Mouse (Mus musculus) hindbrain, embryonic 12.5 days (tissue): ENCODE measurements around the gene Pik3c2g. TPM values are rescaled to one million over a fixed set of nuclear protein-coding genes. Genes with fewer than 3 reads are reported as not detected.

ENCODE experiments used
- ATAC-seq: fragments of 200-750 bp; cut with Nextera tagmentation; 2 replicates; pipeline ENCODE4 v1.8.0; 2017; ENCODE audit warnings: moderate TSS enrichment; ENCODE audit not compliant: low FRiP score
- H3K27ac ChIP-seq: fragments of 300-500 bp; sonication (generic); 2 replicates; pipeline ENCODE4 v1.5.1; 2016; ENCODE audit warnings: mild to moderate bottlenecking
- H3K27me3 ChIP-seq: fragments of 300-500 bp; sonication (generic); 2 replicates; pipeline ENCODE4 v1.6.1; 2016; ENCODE audit warnings: mild to moderate bottlenecking
- H3K36me3 ChIP-seq: fragments of 300-500 bp; sonication (generic); 2 replicates; pipeline ENCODE4 v1.6.1; 2016; ENCODE audit warnings: mild to moderate bottlenecking
- H3K4me1 ChIP-seq: fragments of 300-500 bp; sonication (generic); 2 replicates; pipeline ENCODE4 v1.6.1; 2016
- H3K4me2 ChIP-seq: fragments of 300-500 bp; sonication (generic); replicated peaks from 2 replicates; pipeline ENCODE4 v1.6.1; 2016; ENCODE audit warnings: mild to moderate bottlenecking
- H3K4me3 ChIP-seq: fragments of 300-500 bp; sonication (generic); 2 replicates; pipeline ENCODE4 v1.5.1; 2016; ENCODE audit warnings: mild to moderate bottlenecking
- H3K9ac ChIP-seq: fragments of 300-500 bp; sonication (generic); 2 replicates; pipeline ENCODE4 v1.6.1; 2016; ENCODE audit warnings: mild to moderate bottlenecking, moderate library complexity
- H3K9me3 ChIP-seq: fragments of 300-500 bp; sonication (generic); replicated peaks from 2 replicates; pipeline ENCODE4 v1.6.1; 2016; ENCODE audit warnings: mild to moderate bottlenecking
- WGBS: fragments of 180-500 bp; shearing (Covaris S2); methylation state at CpG from one replicate; pipeline ENCODE4 v1.1.7; 2016; 5-methylcytosine and 5-hydroxymethylcytosine counted together
- polyA plus RNA-seq: library from polyadenylated mRNA; unstranded; fragments of >200 nt; fragmentation: Nextera tagmentation; extraction: Ambion mirVana; gene quantifications from 2 replicates; pipeline ENCODE4 v1.2.1, GENCODE M21; 2016

Pik3c2g gene
- polyA plus RNA-seq, 1 experiment from 2014 or later: 0.39 TPM

DNA sequence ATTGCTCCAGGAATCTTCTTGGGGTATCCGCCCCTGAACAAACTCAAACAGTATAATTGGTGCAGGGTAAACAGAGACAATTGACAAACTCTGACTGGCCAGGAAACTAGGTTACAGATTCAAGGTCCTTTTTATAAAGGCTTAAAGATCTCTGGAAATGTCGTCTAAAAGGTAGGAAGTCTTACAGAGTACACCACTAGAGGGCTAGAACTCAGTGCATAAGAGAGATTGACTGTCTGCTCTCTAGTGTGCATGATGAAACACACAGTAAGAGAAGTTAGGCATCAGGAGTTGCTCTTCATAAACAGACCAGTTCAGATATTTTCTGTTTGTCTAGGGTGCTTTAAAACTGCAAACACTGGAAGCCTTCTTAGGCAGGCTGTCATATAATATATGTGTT lies 9.4 kb downstream of the Pik3c2g start:
- Histone ChIP-seq H3K27ac (no peak overlapping the region), H3K36me3 (no peaks in the 10 kb centered on the region), H3K9me3 (no peaks in the 10 kb centered on the region), H3K27me3 (no peaks in the 10 kb centered on the region; the same call in 1 of the 2 replicates), H3K4me2 (no peak overlapping the region), H3K4me3 (no peak overlapping the region), H3K9ac (no peak overlapping the region), H3K4me1 (no peaks in the 10 kb centered on the region)
- no peak for ATAC-seq
- WGBS: 51% methylated on average over 2 of the region's 2 CpGs

DNA sequence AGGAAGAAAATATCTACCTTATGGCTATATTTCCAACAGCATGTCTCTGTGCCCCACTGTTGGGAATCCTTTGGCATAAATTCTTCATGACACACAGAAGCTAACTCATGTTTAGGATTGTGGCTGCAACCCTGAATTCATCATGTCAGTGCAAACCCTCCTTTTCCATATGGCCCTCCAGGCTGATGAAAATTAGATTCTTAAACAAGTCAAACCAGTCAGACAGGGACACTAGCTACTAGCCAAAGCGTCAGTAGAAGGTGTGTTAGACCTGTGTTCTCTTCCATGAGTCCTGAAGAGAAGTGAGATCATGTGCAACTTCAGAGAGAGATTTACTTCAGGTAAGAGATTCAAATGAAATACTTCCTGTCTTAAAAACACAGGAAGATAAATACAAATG lies 12.2 kb downstream of the Pik3c2g start:
- Histone ChIP-seq H3K4me2 (no peak overlapping the region), H3K27me3 (no peaks in the 10 kb centered on the region), H3K36me3 (no peaks in the 10 kb centered on the region), H3K4me3 (no peak overlapping the region), H3K9ac (no peak overlapping the region), H3K9me3 (no peaks in the 10 kb centered on the region), H3K27ac (no peak overlapping the region), H3K4me1 (no peaks in the 10 kb centered on the region)
- no peak for ATAC-seq
- WGBS: 89% methylated on average over 1 of the region's 1 CpGs

DNA sequence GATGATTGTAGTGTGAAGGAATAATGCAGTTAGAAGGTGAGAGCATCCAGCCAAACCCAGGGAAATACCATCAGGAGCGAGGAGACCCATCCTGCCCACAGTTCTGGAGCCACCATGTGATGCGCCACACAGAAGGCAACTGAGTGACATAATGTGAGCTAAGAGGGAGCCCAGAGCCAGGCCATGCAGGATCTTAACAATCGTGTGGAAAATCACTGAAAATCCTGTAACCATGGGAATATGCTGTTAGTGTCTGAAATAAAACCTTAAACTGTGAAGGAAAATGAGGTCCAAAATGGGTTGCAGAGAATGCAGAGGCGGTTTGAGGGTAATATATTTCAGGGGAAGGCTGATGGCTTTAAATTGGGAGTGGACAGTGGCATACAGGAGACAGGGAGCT lies 31.8 kb downstream of the Pik3c2g start:
- Histone ChIP-seq H3K4me2 (no peak overlapping the region), H3K36me3 (no peaks in the 10 kb centered on the region), H3K27me3 (no peaks in the 10 kb centered on the region), H3K9me3 (no peaks in the 10 kb centered on the region), H3K4me1 (no peaks in the 10 kb centered on the region), H3K27ac (no peak overlapping the region), H3K9ac (no peak overlapping the region), H3K4me3 (no peak overlapping the region)
- 88% methylated on average over 4 of the region's 4 CpGs for WGBS
- ATAC-seq: no peak

DNA sequence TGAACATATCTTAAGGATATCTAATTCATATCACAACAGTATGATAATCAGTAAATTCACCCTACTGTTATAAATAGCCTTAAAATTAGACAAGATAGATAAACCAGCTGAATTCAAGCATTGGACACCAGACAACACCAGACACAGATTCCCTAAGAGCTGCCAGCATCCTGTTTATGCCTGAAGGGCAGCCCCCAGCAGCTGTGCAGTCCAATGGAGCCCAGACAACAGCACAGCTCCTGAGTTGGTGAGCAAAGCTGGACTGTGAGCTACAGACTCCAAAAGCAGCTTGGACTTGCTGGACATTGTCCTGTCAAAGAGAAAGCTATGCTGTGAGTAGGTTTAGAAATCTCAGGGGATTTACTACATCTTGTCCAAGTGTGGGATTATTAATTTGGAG lies 37.7 kb downstream of the Pik3c2g start:
- H3K36me3 ChIP-seq: no peaks in the 10 kb centered on the region
- no peak for ATAC-seq
- no peaks in the 10 kb centered on the region for H3K4me1 ChIP-seq
- no peak overlapping the region for H3K27ac ChIP-seq
- no peak overlapping the region for H3K4me2 ChIP-seq
- H3K4me3 ChIP-seq: no peak overlapping the region
- H3K27me3 ChIP-seq: no peaks in the 10 kb centered on the region
- H3K9me3 ChIP-seq: no peaks in the 10 kb centered on the region
- H3K9ac ChIP-seq: no peak overlapping the region

DNA sequence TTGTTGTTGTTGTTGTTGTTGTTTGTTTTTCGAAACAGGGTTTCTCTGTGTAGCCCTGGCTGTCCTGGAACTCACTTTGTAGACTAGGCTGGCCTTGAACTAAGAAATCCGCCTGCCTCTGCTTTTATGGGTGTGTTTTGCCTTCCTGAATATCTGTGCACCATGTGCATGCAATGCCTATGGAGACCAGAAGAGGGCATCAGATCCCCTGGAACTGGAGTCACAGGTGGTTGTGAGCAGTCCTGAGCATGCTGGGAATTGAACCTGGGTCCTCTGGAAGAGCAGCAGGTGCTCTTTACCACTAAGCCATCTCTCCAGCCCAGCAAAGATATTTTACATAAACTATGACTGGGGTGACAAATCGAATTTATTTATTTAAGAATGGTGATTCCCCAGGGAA lies 47.5 kb downstream of the Pik3c2g start:
- 84% methylated on average over 3 of the region's 3 CpGs for WGBS
- no peak for ATAC-seq
- H3K27me3 ChIP-seq: no peaks in the 10 kb centered on the region
- no peak overlapping the region for H3K4me3 ChIP-seq
- no peaks in the 10 kb centered on the region for H3K4me1 ChIP-seq
- no peaks in the 10 kb centered on the region for H3K9me3 ChIP-seq
- H3K9ac ChIP-seq: no peak overlapping the region
- no peak overlapping the region for H3K4me2 ChIP-seq
- H3K36me3 ChIP-seq: no peaks in the 10 kb centered on the region
- H3K27ac ChIP-seq: no peak overlapping the region

DNA sequence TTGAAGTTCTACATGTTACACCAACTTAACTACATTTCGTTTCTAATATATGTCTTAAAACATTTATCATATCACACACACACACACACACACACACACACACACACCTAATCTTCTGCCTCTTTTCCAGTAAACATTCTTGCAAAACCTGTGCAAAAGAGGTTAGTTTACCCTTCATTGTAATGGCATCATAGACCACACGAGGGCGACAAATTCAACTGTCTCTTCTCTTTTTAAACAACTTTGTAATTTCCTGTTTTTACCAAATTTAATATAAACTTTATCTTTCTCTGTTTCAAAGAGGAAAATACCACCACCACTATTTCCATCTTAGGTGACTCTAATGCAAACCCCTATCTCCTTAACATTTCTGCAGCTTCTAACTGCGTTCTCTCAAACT lies 68.4 kb downstream of the Pik3c2g start:
- Histone ChIP-seq H3K4me3 (no peak overlapping the region), H3K27ac (no peak overlapping the region), H3K36me3 (no peaks in the 10 kb centered on the region), H3K4me1 (no peaks in the 10 kb centered on the region), H3K27me3 (no peaks in the 10 kb centered on the region), H3K9ac (no peak overlapping the region), H3K9me3 (no peaks in the 10 kb centered on the region), H3K4me2 (no peak overlapping the region)
- ATAC-seq: no peak
- 38% methylated on average over 4 of the region's 4 CpGs for WGBS

DNA sequence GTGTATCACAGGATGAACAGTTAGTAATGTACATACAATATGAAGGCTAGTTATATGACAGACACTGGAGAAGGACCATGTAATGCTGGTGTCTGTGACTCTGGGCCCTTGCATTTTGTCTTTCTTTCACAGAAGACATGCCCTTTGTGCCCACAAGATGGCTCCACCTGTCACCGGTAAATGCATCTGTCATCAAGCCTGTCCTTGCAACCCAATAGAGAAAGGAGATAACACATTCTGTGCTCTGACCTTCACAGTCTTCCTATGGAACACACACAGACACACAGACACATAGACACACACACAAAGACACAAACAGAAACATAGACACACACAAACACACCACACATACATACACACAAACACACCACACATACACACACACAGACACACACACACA lies 75.4 kb downstream of the Pik3c2g start:
- Histone ChIP-seq H3K4me1 (no peaks in the 10 kb centered on the region), H3K36me3 (no peaks in the 10 kb centered on the region), H3K27me3 (no peaks in the 10 kb centered on the region), H3K4me2 (no peak overlapping the region), H3K9me3 (no peaks in the 10 kb centered on the region), H3K4me3 (no peak overlapping the region), H3K27ac (no peak overlapping the region), H3K9ac (no peak overlapping the region)
- WGBS: 43% methylated on average over 1 of the region's 1 CpGs
- ATAC-seq: no peak

DNA sequence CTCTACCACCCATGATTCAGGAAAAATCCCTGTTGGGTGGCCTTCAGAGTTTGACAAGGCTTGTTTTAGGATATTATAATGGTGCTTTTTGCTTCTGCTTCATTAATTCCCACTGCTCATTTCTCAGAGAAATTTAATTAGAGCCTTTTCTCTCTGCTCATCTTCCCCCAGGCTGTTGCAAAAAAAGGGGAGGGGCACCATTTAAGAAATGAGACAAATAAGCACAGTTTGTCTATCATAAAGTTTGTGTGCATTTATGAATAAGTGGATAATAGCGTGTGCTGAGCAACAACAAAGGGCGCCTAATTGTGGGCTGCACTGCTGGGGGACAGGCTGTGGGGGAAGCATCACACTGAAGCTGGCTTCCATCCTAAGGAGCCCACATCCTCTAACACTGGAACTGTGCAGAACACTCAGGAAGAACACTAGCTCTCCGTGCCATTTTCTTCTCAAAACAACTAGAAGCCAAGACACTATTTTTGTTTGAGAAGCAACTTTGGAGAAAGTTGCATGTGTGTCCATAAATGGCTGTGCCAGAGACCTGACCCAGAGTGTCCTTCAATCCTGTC lies 131.5 kb downstream of the Pik3c2g start:
- ATAC-seq: no peak
- no peak overlapping the region for H3K4me2 ChIP-seq
- no peak overlapping the region for H3K9ac ChIP-seq
- WGBS: 83% methylated on average over 3 of the region's 3 CpGs
- no peaks in the 10 kb centered on the region for H3K36me3 ChIP-seq
- no peaks in the 10 kb centered on the region for H3K9me3 ChIP-seq
- no peaks in the 10 kb centered on the region for H3K4me1 ChIP-seq
- no peak overlapping the region for H3K4me3 ChIP-seq
- no peaks in the 10 kb centered on the region for H3K27me3 ChIP-seq
- no peak overlapping the region for H3K27ac ChIP-seq

DNA sequence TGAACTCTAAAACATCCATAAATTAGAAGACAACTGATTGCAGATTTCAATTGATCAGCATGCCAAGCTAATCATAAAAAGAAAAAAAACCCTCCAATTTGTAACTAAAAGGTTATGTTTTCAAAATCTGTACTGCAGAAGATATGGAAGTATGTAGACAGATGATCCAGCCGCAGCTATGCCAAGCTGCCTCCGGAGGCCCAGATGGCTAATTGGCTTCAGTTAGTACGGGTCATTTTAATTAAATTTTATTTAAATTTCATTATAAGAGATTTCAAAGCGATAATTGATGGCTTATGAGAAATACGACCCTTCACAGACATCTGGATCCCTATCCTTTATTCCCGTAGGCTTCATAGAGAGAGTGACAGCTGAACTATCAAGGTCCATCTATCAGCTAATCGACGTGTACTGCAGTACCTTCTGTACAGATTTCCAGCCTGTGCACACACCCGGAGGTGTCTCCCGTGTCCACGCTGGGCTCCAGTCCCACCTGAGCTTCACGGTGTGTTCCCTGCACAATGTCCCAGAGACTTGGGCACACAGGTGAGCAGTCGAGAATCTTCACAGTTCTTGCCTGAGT lies 132.7 kb downstream of the Pik3c2g start:
- Histone ChIP-seq H3K4me1 (no peaks in the 10 kb centered on the region), H3K4me3 (no peak overlapping the region), H3K36me3 (no peaks in the 10 kb centered on the region), H3K9me3 (no peaks in the 10 kb centered on the region), H3K27me3 (no peaks in the 10 kb centered on the region), H3K9ac (no peak overlapping the region), H3K27ac (no peak overlapping the region), H3K4me2 (no peak overlapping the region)
- ATAC-seq: peak; percentile 78; the same call in 1 of the 2 replicates
- 62% methylated on average over 13 of the region's 13 CpGs for WGBS

DNA sequence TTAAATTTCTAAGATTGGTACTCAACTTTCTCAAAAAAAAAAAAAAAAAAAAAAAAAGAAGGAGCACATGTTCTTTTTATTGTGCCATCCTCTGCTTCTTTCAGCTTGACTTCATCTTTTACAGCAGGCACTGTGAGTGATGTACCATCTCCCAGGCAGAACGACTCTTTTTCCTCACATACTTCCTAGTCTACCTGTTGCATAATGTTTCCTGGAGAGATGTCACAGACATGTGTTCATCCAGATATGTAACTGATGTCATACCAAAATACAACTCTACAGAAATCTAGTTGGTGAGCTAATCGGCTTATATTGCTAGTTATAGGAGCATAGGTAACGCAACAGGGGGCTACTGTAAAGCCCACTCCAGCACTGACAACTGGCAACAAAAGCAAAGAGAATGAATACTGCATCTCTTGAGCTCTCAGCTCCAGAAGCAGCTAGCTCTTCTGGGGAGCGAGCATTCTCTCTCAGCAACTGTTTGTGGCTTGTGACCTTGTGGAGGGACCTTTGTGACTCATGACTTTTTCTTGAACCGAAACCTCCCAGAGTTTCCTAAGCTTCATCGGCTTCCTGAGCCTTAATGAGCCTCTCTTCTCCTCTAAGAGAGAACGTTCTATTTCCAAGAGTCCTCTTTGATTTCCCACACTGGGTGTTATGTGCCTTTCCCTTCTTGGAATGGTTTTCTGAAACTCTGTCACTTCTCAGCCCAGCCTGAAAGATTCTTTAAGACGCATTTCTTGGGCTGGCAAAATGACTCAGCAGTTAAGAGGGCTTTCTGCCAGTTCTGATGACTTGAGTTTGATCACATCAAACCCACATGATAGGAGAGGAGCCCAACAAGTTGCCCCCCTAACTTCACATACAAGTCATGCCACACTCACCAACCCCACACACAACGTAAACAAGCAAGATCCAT lies 148.9 kb downstream of the Pik3c2g start:
- Histone ChIP-seq H3K9ac (no peak overlapping the region), H3K27me3 (no peaks in the 10 kb centered on the region), H3K9me3 (no peaks in the 10 kb centered on the region), H3K36me3 (no peaks in the 10 kb centered on the region), H3K4me3 (no peak overlapping the region), H3K4me2 (no peak overlapping the region), H3K27ac (no peak overlapping the region), H3K4me1 (no peaks in the 10 kb centered on the region)
- 90% methylated on average over 9 of the region's 9 CpGs for WGBS
- ATAC-seq: no peak

DNA sequence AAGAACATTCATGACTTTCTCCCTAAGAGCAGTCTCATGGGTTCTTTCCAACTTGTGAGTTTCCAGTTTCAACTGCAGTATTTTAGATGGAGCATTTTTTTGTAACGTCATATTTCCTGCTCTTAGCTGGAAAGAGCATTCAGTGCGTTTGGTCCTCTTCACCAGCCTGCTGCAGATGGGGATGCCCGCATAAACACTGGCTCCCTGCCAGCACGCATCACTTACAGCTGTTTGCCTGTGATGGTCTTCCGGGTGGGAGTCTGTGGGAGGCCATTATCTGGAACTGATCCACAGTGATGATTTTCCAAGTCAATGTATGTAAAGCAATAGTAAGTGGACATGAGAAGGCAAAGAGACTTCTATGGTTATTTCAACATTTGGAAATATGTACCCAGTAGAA lies 151.3 kb downstream of the Pik3c2g start:
- Histone ChIP-seq H3K27me3 (no peaks in the 10 kb centered on the region), H3K36me3 (no peaks in the 10 kb centered on the region), H3K9me3 (no peaks in the 10 kb centered on the region), H3K27ac (no peak overlapping the region), H3K4me1 (no peaks in the 10 kb centered on the region), H3K9ac (no peak overlapping the region), H3K4me2 (no peak overlapping the region), H3K4me3 (no peak overlapping the region)
- WGBS: 48% methylated on average over 5 of the region's 5 CpGs
- no peak for ATAC-seq

DNA sequence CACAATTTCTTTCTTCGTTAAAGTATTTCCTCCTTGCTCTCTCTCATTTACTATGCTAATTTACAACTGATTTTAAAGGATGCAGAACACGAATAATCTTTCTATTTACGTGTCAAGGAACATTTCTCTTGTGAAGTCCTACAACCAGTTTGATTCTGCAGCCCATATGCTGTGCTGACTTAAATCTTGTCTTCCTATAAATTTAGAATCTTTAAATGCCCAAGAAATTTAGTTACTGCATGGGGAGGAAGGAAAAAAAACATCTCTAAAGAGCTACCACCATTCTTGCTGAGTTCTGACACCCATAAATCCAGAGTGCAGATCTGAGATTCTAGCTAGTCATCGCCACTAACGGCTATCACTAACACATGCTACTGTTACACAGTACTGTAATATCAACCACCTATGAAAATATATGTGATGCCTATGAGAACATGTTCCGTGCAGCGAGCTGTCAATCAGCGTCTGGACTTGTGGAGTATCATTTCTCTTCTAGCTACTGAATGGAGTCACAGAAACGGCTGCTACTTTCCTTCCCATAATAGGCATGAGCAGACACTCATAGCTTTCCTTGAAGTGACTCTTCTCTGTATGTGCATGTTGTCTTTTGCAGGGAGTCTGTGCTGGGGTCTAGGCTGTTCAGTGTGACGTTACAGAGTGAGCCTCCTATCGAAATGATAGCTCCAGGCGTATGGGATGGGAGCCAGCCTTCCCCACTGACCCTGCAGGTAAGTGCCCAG lies 155.8 kb downstream of the Pik3c2g start:
- Histone ChIP-seq H3K9me3 (no peaks in the 10 kb centered on the region), H3K4me3 (no peak overlapping the region), H3K36me3 (no peaks in the 10 kb centered on the region), H3K4me1 (peaks cover 6% of the 10 kb centered on the region; the same call in 1 of the 2 replicates), H3K9ac (no peak overlapping the region), H3K27ac (no peak overlapping the region), H3K4me2 (no peak overlapping the region), H3K27me3 (no peaks in the 10 kb centered on the region)
- 82% methylated on average over 12 of the region's 12 CpGs for WGBS
- no peak for ATAC-seq
